Mouse (Mus musculus): ENCODE results near the gene Hist2h3c1.

GRCm38 (mm10) chr3:96273591-96274465 lies 27.3 kb downstream of the Hist2h3c1 start:
- TF ChIP-seq CTCF (IDR thresholded peaks at IDR 0.05; ENCODE audit: insufficient read depth, low read depth, low read length): no peak
- TF ChIP-seq POLR2A (IDR thresholded peaks at IDR 0.05; ENCODE audit: insufficient read depth, low read depth, low read length): no peak

All from olfactory bulb, adult 2 months (tissue).